Mouse (Mus musculus) liver, embryonic 11.5 days (tissue): ENCODE results near the gene Shisa8. TPM values are rescaled to one million over a fixed set of nuclear protein-coding genes. Genes with fewer than 3 reads are reported as not detected.

Experiments used
- ATAC-seq: fragments of 200-750 bp; cut with Nextera tagmentation; replicated peaks from 2 replicates; pipeline ENCODE4 v1.8.0; 2017; ENCODE audit warnings: moderate number of reproducible peaks, mild to moderate bottlenecking, moderate TSS enrichment, moderate library complexity; ENCODE audit not compliant: low FRiP score
- DNase-seq: peaks from one replicate; pipeline ENCODE4 v3.0.0-alpha.2; 2017; ENCODE audit warnings: low spot score
- H3K27ac ChIP-seq: fragments of 300-500 bp; sonication (generic); 2 replicates; pipeline ENCODE4 v1.5.1; 2014; ENCODE audit warnings: mild to moderate bottlenecking, low read depth, low read length, control low read depth
- H3K27me3 ChIP-seq: fragments of 300-500 bp; sonication (generic); replicated peaks from 2 replicates; pipeline ENCODE4 v1.6.1; 2014; ENCODE audit warnings: low read length, mixed read lengths; ENCODE audit not compliant: control insufficient read depth, insufficient read depth
- H3K36me3 ChIP-seq: fragments of 300-500 bp; sonication (generic); 2 replicates; pipeline ENCODE4 v1.6.1; 2014; ENCODE audit warnings: mild to moderate bottlenecking, low read length, moderate library complexity, mixed read lengths; ENCODE audit not compliant: control insufficient read depth, insufficient read depth
- H3K4me1 ChIP-seq: fragments of 300-500 bp; sonication (generic); replicated peaks from 2 replicates; pipeline ENCODE4 v1.6.1; 2014; ENCODE audit warnings: low read length, mixed read lengths; ENCODE audit not compliant: control insufficient read depth, insufficient read depth
- H3K4me2 ChIP-seq: fragments of 300-500 bp; sonication (generic); 2 replicates; pipeline ENCODE4 v1.6.1; 2014; ENCODE audit warnings: mild to moderate bottlenecking, control low read depth, moderate library complexity
- H3K4me3 ChIP-seq: fragments of 300-500 bp; sonication (generic); 2 replicates; pipeline ENCODE4 v1.5.1; 2014; ENCODE audit warnings: low read depth, low read length, control low read depth
- H3K9ac ChIP-seq: fragments of 300-500 bp; sonication (generic); 2 replicates; pipeline ENCODE4 v1.6.1; 2014; ENCODE audit warnings: low read depth, low read length, control low read depth
- H3K9me3 ChIP-seq: fragments of 300-500 bp; sonication (generic); 2 replicates; pipeline ENCODE4 v1.6.1; 2016; ENCODE audit warnings: low read length, inconsistent platforms, mixed read lengths; ENCODE audit not compliant: control insufficient read depth
- WGBS: fragments of 180-500 bp; shearing (Covaris S2); extraction: QIAGEN DNeasy Blood & Tissue Kit; methylation state at CpG from one replicate; pipeline ENCODE4 v1.1.7; 2014; 5-methylcytosine and 5-hydroxymethylcytosine counted together
- polyA plus RNA-seq: library from polyadenylated mRNA; unstranded; fragments of >200 nt; fragmentation: Nextera tagmentation; extraction: Ambion mirVana; gene quantifications from 2 replicates; pipeline ENCODE4 v1.2.1, GENCODE M21; 2014

The Shisa8 gene
- polyA plus RNA-seq, 1 experiment from 2014 or later = 0.12 TPM

DNA sequence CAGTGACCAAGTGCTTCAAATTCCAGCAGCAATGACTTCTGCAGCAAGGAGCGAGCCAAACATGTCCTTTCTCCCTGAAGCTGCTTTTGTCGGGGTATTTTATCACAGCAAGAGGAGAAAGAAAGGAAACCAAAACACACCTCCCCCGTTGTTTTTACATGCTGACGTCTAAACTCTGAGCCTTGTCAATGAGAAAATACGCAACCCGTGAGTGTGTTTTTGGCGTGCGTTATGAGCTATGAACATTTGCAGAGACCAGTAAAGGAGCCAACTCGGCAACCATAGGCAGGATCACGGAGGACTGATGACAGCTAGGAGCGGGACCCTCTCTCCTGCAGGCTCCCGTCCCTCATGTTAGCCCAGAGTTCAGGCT is 31.1 kb upstream of the Shisa8 start:
- H3K9me3 ChIP-seq = no peaks in the 10 kb centered on the region
- H3K4me2 ChIP-seq = peak overlapping the region; percentile 97
- H3K27me3 ChIP-seq = no peaks in the 10 kb centered on the region
- H3K4me3 ChIP-seq = peak overlapping the region; percentile 69
- H3K4me1 ChIP-seq = peaks cover 8% of the 10 kb centered on the region
- H3K36me3 ChIP-seq = no peaks in the 10 kb centered on the region
- ATAC-seq (no peak), DNase-seq (no peak)
- WGBS = 4% methylated on average over 12 of the region's 12 CpGs
- H3K9ac ChIP-seq = peak overlapping the region; percentile 84
- peak overlapping the region; percentile 88; the same call in 1 of the 2 replicates for H3K27ac ChIP-seq

DNA sequence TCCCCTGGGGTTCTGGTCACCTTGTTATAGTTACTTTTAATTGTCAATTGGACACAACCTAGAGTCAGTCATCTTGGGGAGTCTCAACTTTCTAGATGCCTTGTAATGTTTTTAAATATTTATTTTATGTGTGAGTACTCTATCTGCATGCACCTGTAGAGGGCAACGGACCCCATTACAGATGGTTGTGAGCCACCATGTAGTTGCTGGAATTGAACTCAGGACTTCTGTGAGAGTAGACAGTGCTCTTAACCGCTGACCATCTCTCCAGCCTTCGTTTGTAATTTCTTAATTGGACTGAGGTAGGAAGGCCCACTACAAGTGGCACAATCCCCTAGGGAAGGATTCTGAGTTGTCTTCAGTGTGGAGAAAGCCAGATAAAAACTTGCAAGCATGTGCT is 30.7 kb upstream of the Shisa8 start:
- peak overlapping the region; percentile 69 for H3K4me3 ChIP-seq
- no peaks in the 10 kb centered on the region for H3K9me3 ChIP-seq
- no peaks in the 10 kb centered on the region for H3K27me3 ChIP-seq
- peaks cover 8% of the 10 kb centered on the region for H3K4me1 ChIP-seq
- H3K27ac ChIP-seq = no peak overlapping the region
- H3K36me3 ChIP-seq = no peaks in the 10 kb centered on the region; the same call in 1 of the 2 replicates
- WGBS = 76% methylated on average over 3 of the region's 3 CpGs
- no peak for ATAC-seq
- peak overlapping the region; percentile 84 for H3K9ac ChIP-seq
- no peak for DNase-seq
- H3K4me2 ChIP-seq = peak overlapping the region; percentile 97

DNA sequence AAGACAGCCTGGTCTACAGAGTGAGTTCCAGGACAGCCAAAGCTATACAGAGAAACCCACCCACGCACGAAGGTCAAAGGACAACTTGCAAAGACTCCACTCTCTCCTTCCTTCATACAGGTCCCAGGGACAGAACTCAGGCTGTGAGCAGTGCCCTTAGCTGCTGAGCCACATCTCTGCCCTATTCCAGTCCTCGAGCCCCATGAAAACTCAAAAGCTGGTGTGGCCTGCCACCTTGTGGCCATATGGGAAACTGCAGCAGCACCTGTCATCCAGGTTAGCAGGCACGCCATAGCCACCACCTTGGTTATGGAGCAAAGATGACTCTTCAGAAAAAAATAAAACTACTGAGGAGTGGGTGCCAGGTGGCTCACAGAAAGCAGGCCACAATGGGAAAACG is 23.9 kb upstream of the Shisa8 start:
- WGBS = 20% methylated on average over 5 of the region's 5 CpGs
- ATAC-seq (peak; percentile 38; the same call in 1 of the 2 replicates), DNase-seq (peak; percentile 75)
- peaks cover 9% of the 10 kb centered on the region for H3K4me1 ChIP-seq
- peaks cover 3% of the 10 kb centered on the region; the same call in 1 of the 2 replicates for H3K36me3 ChIP-seq
- H3K4me2 ChIP-seq = no peak overlapping the region
- H3K9ac ChIP-seq = no peak overlapping the region
- H3K4me3 ChIP-seq = no peak overlapping the region
- H3K9me3 ChIP-seq = no peaks in the 10 kb centered on the region
- no peak overlapping the region for H3K27ac ChIP-seq
- H3K27me3 ChIP-seq = no peaks in the 10 kb centered on the region

GRCm38 (mm10) chr15:82235661-82236060 is 23.0 kb upstream of the Shisa8 start:
- Histone ChIP-seq H3K27me3 (no peaks in the 10 kb centered on the region), H3K36me3 (peaks cover 3% of the 10 kb centered on the region; the same call in 1 of the 2 replicates), H3K4me1 (peaks cover 9% of the 10 kb centered on the region), H3K27ac (no peak overlapping the region), H3K4me3 (no peak overlapping the region), H3K9me3 (no peaks in the 10 kb centered on the region), H3K9ac (no peak overlapping the region), H3K4me2 (no peak overlapping the region)
- no peak for DNase-seq
- 53% methylated on average over 10 of the region's 10 CpGs for WGBS
- peak; percentile 54; the same call in 1 of the 2 replicates for ATAC-seq

- no peaks in the 10 kb centered on the region for H3K9me3 ChIP-seq
- H3K27ac ChIP-seq = no peak overlapping the region
- peaks cover 3% of the 10 kb centered on the region; the same call in 1 of the 2 replicates for H3K36me3 ChIP-seq
- H3K4me3 ChIP-seq = no peak overlapping the region
- H3K9ac ChIP-seq = no peak overlapping the region
- no peak for ATAC-seq
- H3K4me2 ChIP-seq = no peak overlapping the region
- WGBS = 83% methylated on average over 4 of the region's 4 CpGs
- H3K27me3 ChIP-seq = no peaks in the 10 kb centered on the region
- peaks cover 22% of the 10 kb centered on the region for H3K4me1 ChIP-seq
- no peak for DNase-seq
These were observed 20.0 kb upstream of the Shisa8 start for GRCm38 (mm10) chr15:82232651-82233050.

GRCm38 (mm10) chr15:82231591-82232378 is 19.2 kb upstream of the Shisa8 start:
- no peak for DNase-seq

GRCm38 (mm10) chr15:82231100-82231499 is 18.5 kb upstream of the Shisa8 start:
- H3K4me3 ChIP-seq = no peak overlapping the region
- DNase-seq (no peak), ATAC-seq (no peak)
- H3K36me3 ChIP-seq = peaks cover 3% of the 10 kb centered on the region; the same call in 1 of the 2 replicates
- 73% methylated on average over 4 of the region's 4 CpGs for WGBS
- no peak overlapping the region for H3K4me2 ChIP-seq
- H3K9ac ChIP-seq = no peak overlapping the region
- no peaks in the 10 kb centered on the region for H3K9me3 ChIP-seq
- peaks cover 21% of the 10 kb centered on the region for H3K4me1 ChIP-seq
- no peaks in the 10 kb centered on the region for H3K27me3 ChIP-seq
- no peak overlapping the region for H3K27ac ChIP-seq

More at GRCm38 (mm10) chr15:82231591-82232378, 19.2 kb upstream of the Shisa8 start:
- Histone ChIP-seq H3K9ac (no peak overlapping the region), H3K9me3 (no peaks in the 10 kb centered on the region), H3K4me3 (no peak overlapping the region), H3K4me1 (peaks cover 22% of the 10 kb centered on the region), H3K4me2 (no peak overlapping the region), H3K36me3 (peaks cover 3% of the 10 kb centered on the region; the same call in 1 of the 2 replicates), H3K27ac (no peak overlapping the region), H3K27me3 (no peaks in the 10 kb centered on the region)
- 70% methylated on average over 11 of the region's 11 CpGs for WGBS
- no peak for ATAC-seq

DNA sequence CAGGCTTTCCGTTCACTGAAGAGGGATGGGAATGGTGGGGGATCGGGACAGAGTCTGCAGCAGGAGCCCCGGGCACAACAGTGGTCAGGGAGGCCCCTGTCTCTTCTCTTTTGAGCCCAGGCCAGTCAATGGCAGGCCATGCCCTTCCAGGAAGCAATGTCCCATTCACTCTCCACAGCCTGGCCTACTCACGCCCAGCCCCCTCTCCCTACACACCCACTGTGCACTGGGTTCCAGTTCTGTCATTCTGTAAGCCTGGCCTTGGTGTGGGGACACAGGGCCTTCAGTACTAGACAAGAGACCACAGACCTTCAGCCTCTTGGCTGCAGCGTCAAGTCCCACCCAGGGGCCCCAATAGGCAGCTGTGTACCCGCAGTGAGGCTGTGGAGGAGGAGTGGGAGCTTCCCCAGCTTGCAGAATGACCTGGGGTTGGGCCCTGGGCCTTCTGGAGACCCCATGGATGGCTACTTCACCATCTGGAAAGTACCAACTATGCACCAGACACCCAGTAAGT is 17.5 kb upstream of the Shisa8 start:
- DNase-seq (no peak), ATAC-seq (peak; percentile 50)
- Histone ChIP-seq H3K27me3 (peaks cover 4% of the 10 kb centered on the region), H3K4me3 (no peak overlapping the region), H3K9ac (peak overlapping the region; percentile 56; the same call in 1 of the 2 replicates), H3K27ac (peak overlapping the region; percentile 69), H3K36me3 (peaks cover 3% of the 10 kb centered on the region; the same call in 1 of the 2 replicates), H3K4me1 (peaks cover 13% of the 10 kb centered on the region), H3K4me2 (peak overlapping the region; percentile 40), H3K9me3 (no peaks in the 10 kb centered on the region)
- WGBS = 64% methylated on average over 6 of the region's 6 CpGs
